Mouse (Mus musculus): Measurements from ENCODE around the gene Gm44502. TPM values are rescaled to one million over a fixed set of nuclear protein-coding genes. Genes with fewer than 3 reads are reported as not detected.

Gene Gm44502
- polyA plus RNA-seq, 1 experiment from 2014 or later = not detected

DNA sequence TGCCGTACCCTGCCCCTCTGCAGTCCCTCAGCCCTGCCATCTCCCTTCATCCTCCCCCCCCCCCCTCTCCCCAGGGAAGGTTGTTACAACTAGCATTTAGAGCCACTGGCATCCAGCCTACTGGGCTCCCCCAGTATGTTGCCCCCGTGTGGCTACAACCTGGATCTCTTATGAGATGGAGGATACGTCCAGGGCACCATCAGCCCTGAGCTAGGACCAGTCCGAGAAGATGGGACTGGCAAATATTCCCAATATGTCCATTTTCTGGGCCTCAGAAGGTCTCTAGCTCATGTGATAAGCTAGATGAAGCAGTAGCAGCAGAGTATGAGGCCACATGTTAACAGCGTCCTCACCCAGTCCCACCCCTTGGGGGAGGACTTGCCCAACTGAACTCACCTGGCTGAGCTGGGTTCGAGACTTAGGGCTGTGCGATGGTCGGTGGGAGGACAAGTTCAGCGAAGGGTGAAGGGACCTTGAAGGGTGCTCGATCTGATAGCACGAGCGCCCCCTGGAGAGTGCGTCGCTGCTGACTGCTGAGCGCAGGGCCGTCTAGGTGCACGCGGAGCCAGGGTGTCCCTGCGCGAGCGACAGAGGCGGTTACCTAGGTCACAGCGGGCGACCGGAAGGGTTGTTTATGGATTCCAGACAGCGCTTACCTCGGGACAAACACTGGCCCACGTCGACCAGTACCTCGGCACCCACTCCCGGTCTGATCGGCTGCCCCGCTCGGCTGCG is 56.3 kb downstream of the Gm44502 start:
- Histone ChIP-seq H3K4me2 (peak overlapping the region; percentile 71), H3K9me3 (replicated peaks) (no peaks in the 10 kb centered on the region), H3K27ac (peak overlapping the region; percentile 93), H3K27me3 (peaks cover 28% of the 10 kb centered on the region), H3K36me3 (ENCODE audit: poor library complexity, severe bottlenecking) (peaks cover 46% of the 10 kb centered on the region), H3K9ac (peak overlapping the region; percentile 87), H3K4me1 (peaks cover 16% of the 10 kb centered on the region), H3K4me3 (peak overlapping the region; percentile 70)
- WGBS = 3% methylated on average over 35 of the region's 35 CpGs
- ATAC-seq = peak; percentile 83

DNA sequence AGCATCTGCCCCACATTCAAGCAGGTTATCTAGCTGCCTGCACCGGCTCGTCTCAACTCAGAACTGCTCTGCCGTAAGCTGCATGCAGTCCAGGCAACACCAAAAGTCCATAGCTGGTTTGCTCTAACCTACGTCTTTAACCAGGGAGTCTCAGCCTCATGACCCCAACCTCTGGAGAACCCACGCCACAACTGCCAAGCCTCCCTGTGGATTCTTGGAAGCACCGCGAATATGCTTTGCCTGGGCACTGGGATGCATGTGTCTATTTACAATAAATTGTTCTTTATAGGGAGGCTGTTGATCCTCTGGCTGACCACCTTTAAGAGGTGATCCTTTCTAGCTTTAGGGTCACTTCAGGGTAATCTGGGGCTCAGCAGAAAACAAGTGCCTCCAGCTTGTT is 57.0 kb downstream of the Gm44502 start:
- Histone ChIP-seq H3K4me2 (peak overlapping the region; percentile 71), H3K4me1 (peaks cover 16% of the 10 kb centered on the region), H3K36me3 (ENCODE audit: poor library complexity, severe bottlenecking) (peaks cover 53% of the 10 kb centered on the region), H3K9me3 (replicated peaks) (no peaks in the 10 kb centered on the region), H3K27me3 (peaks cover 22% of the 10 kb centered on the region), H3K27ac (0 out of 2 replicates have a peak overlapping the region, but pooled peaks have one; percentile 93), H3K4me3 (peak overlapping the region; percentile 70), H3K9ac (peak overlapping the region; percentile 87; the same call in 1 of the 2 replicates)
- WGBS = 90% methylated on average over 7 of the region's 7 CpGs
- no peak for ATAC-seq

GRCm38 (mm10) chr15:89372068-89372467 is 57.4 kb downstream of the Gm44502 start:
- Histone ChIP-seq H3K9ac (no peak overlapping the region; the same call in 1 of the 2 replicates), H3K27ac (no peak overlapping the region), H3K4me3 (no peak overlapping the region), H3K9me3 (replicated peaks) (no peaks in the 10 kb centered on the region), H3K36me3 (ENCODE audit: poor library complexity, severe bottlenecking) (peaks cover 58% of the 10 kb centered on the region), H3K4me2 (no peak overlapping the region), H3K4me1 (peaks cover 16% of the 10 kb centered on the region), H3K27me3 (peaks cover 17% of the 10 kb centered on the region)
- WGBS = 81% methylated on average over 13 of the region's 13 CpGs
- ATAC-seq = no peak

Other genes starting within 250 kb of the Gm44502 start
- 101 and 130 TPM in 2 replicates for gene Plxnb2, start 248.9 kb downstream of the Gm44502 start, polyA plus RNA-seq (2015; fragmentation: Nextera tagmentation; extraction: Ambion mirVana)
- gene Dennd6b, start 233.2 kb downstream of the Gm44502 start, polyA plus RNA-seq (2015; fragmentation: Nextera tagmentation; extraction: Ambion mirVana) = 40.7 and 47.7 TPM in 2 replicates
- gene Ppp6r2, start 218.1 kb downstream of the Gm44502 start, polyA plus RNA-seq (2015; fragmentation: Nextera tagmentation; extraction: Ambion mirVana) = 68.5 and 71.7 TPM in 2 replicates
- gene Sbf1, start 114.4 kb downstream of the Gm44502 start, polyA plus RNA-seq (2015; fragmentation: Nextera tagmentation; extraction: Ambion mirVana) = 66.0 and 76.1 TPM in 2 replicates
- gene Adm2, start 107.0 kb downstream of the Gm44502 start, polyA plus RNA-seq (2015; fragmentation: Nextera tagmentation; extraction: Ambion mirVana) = not detected in 2 replicates
- not detected in 2 replicates for gene Miox, start 95.3 kb downstream of the Gm44502 start, polyA plus RNA-seq (2015; fragmentation: Nextera tagmentation; extraction: Ambion mirVana)
- 34.4 and 38.6 TPM in 2 replicates for gene Lmf2, start 74.0 kb downstream of the Gm44502 start, polyA plus RNA-seq (2015; fragmentation: Nextera tagmentation; extraction: Ambion mirVana)
- gene Ncaph2, start 74.0 kb downstream of the Gm44502 start, polyA plus RNA-seq (2015; fragmentation: Nextera tagmentation; extraction: Ambion mirVana) = 156 and 170 TPM in 2 replicates
- 4.0 and 7.4 TPM in 2 replicates for gene Sco2, start 55.9 kb downstream of the Gm44502 start, polyA plus RNA-seq (2015; fragmentation: Nextera tagmentation; extraction: Ambion mirVana)
- 1.8 and 1.9 TPM in 2 replicates for gene Tymp, start 52.7 kb downstream of the Gm44502 start, polyA plus RNA-seq (2015; fragmentation: Nextera tagmentation; extraction: Ambion mirVana)
- gene Odf3b, start 50.4 kb downstream of the Gm44502 start, polyA plus RNA-seq (2015; fragmentation: Nextera tagmentation; extraction: Ambion mirVana) = 0.98 and 3.4 TPM in 2 replicates
- gene Klhdc7b, start 44.8 kb downstream of the Gm44502 start, polyA plus RNA-seq (2015; fragmentation: Nextera tagmentation; extraction: Ambion mirVana) = not detected in 2 replicates
- gene Syce3, start 19.2 kb downstream of the Gm44502 start, polyA plus RNA-seq (2015; fragmentation: Nextera tagmentation; extraction: Ambion mirVana) = not detected in 2 replicates
- 0.94 and 0.97 TPM in 2 replicates for gene Cpt1b, start 3.8 kb downstream of the Gm44502 start, polyA plus RNA-seq (2015; fragmentation: Nextera tagmentation; extraction: Ambion mirVana)
- 5.3 and 6.7 TPM in 2 replicates for gene C730034F03Rik, start 107 bp downstream of the Gm44502 start, polyA plus RNA-seq (2015; fragmentation: Nextera tagmentation; extraction: Ambion mirVana)
- 67.3 and 70.9 TPM in 2 replicates for gene Chkb, start 212 bp upstream of the Gm44502 start, polyA plus RNA-seq (2015; fragmentation: Nextera tagmentation; extraction: Ambion mirVana)
- 47.3 and 53.2 TPM in 2 replicates for gene Mapk8ip2, start 24.2 kb upstream of the Gm44502 start, polyA plus RNA-seq (2015; fragmentation: Nextera tagmentation; extraction: Ambion mirVana)
- gene Arsa, start 47.7 kb upstream of the Gm44502 start, polyA plus RNA-seq (2015; fragmentation: Nextera tagmentation; extraction: Ambion mirVana) = 12.7 and 13.7 TPM in 2 replicates
- 7.1 and 9.5 TPM in 2 replicates for gene Shank3, start 69.9 kb upstream of the Gm44502 start, polyA plus RNA-seq (2015; fragmentation: Nextera tagmentation; extraction: Ambion mirVana)
- gene Acr, start 138.6 kb upstream of the Gm44502 start, polyA plus RNA-seq (2015; fragmentation: Nextera tagmentation; extraction: Ambion mirVana) = 1.2 and 1.8 TPM in 2 replicates
- 55.1 and 56.4 TPM in 2 replicates for gene Rabl2, start 162.2 kb upstream of the Gm44502 start, polyA plus RNA-seq (2015; fragmentation: Nextera tagmentation; extraction: Ambion mirVana)